Mouse (Mus musculus) limb, embryonic 10.5 days (tissue): ENCODE data around the gene Ush1c. TPM values are rescaled to one million over a fixed set of nuclear protein-coding genes. Genes with fewer than 3 reads are reported as not detected.
"Not testable (repeated sequence)": the region's sequence is repeated elsewhere in the genome, so short reads cannot be mapped to it uniquely, and the experiment has no call there.

Experiments
- DNase-seq: peaks from one replicate; pipeline ENCODE4 v3.0.0-alpha.2; 2017; ENCODE audit warnings: low spot score
- H3K27ac ChIP-seq: fragments of 300-500 bp; sonication (generic); 2 replicates; pipeline ENCODE4 v1.5.1; 2016; ENCODE audit warnings: mild to moderate bottlenecking
- H3K27me3 ChIP-seq: fragments of 300-500 bp; sonication (generic); 2 replicates; pipeline ENCODE4 v1.6.1; 2016; ENCODE audit warnings: low read depth, mild to moderate bottlenecking; ENCODE audit not compliant: poor library complexity, severe bottlenecking
- H3K36me3 ChIP-seq: fragments of 300-500 bp; sonication (generic); 2 replicates; pipeline ENCODE4 v1.6.1; 2016; ENCODE audit warnings: mild to moderate bottlenecking, moderate library complexity
- H3K4me1 ChIP-seq: fragments of 300-500 bp; sonication (generic); 2 replicates; pipeline ENCODE4 v1.6.1; 2016
- H3K4me3 ChIP-seq: fragments of 300-500 bp; sonication (generic); 2 replicates; pipeline ENCODE4 v1.5.1; 2016; ENCODE audit warnings: mild to moderate bottlenecking, moderate library complexity
- H3K9me3 ChIP-seq: fragments of 300-500 bp; sonication (generic); replicated peaks from 2 replicates; pipeline ENCODE4 v1.6.1; 2016; ENCODE audit warnings: mild to moderate bottlenecking
- WGBS: fragments of 180-500 bp; shearing (Covaris S2); methylation state at CpG from one replicate; pipeline ENCODE4 v1.1.7; 2016; 5-methylcytosine and 5-hydroxymethylcytosine counted together
- polyA plus RNA-seq: library from polyadenylated mRNA; unstranded; fragments of >200 nt; fragmentation: Nextera tagmentation; extraction: Ambion mirVana; gene quantifications from 2 replicates; pipeline ENCODE4 v1.2.1, GENCODE M21; 2016

Ush1c gene
- polyA plus RNA-seq, 1 experiment from 2014 or later = 5.9 TPM

DNA sequence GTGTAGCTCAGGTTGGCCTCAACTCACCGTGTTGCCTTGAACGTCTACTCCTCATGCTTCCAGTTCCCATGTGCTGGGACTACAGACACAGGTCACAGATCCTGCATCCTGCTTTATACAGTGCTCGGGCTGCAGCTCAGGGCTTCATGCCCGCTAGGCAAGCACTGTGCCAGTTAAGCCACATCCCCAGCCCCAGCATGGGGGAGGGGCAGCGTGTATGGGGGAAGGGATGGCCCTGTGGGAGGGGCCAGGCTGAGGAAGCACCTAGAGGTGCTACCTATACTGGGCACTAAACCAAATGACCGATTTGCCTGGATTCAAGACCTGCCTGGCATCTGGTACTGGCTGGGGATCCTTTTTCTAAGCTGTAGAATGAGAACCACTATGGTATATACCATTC lies 38.3 kb downstream of the Ush1c start:
- peaks cover 24% of the 10 kb centered on the region for H3K4me1 ChIP-seq
- H3K4me3 ChIP-seq = no peak overlapping the region
- no peak overlapping the region for H3K27ac ChIP-seq
- H3K27me3 ChIP-seq = no peaks in the 10 kb centered on the region
- H3K9me3 ChIP-seq = no peaks in the 10 kb centered on the region
- DNase-seq = no peak
- H3K36me3 ChIP-seq = no peaks in the 10 kb centered on the region
- 71% methylated on average over 6 of the region's 6 CpGs for WGBS

- Histone ChIP-seq H3K4me1 (no peaks in the 10 kb centered on the region), H3K36me3 (no peaks in the 10 kb centered on the region), H3K27ac (no peak overlapping the region), H3K27me3 (no peaks in the 10 kb centered on the region), H3K4me3 (no peak overlapping the region), H3K9me3 (no peaks in the 10 kb centered on the region)
- WGBS = 84% methylated on average over 5 of the region's 5 CpGs
- no peak for DNase-seq
These were observed 42.9 kb downstream of the Ush1c start for GRCm38 (mm10) chr7:46195356-46195755.

DNA sequence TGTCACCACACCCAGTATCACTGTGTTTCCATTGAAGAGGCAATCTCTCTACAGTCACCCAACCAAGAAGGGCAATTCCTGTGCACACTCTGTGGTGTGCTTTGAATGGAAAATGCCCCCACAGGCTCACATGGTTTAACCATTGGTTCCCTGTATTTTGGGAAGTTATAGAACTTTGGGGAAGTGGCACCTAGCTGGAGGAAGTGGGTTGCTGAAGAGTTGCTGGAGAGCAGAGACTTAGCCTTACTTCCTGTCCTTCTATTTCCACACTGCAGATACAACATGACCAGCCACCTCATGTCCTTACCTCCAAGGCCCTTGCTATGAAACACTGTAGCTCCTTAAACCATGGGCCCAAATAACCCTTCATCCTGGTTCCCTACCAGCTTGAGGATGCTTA lies 54.1 kb downstream of the Ush1c start:
- H3K27me3 ChIP-seq = peaks cover 40% of the 10 kb centered on the region
- no peak overlapping the region for H3K4me3 ChIP-seq
- H3K4me1 ChIP-seq = peaks cover 10% of the 10 kb centered on the region
- no peaks in the 10 kb centered on the region for H3K9me3 ChIP-seq
- H3K27ac ChIP-seq = no peak overlapping the region
- H3K36me3 ChIP-seq = no peaks in the 10 kb centered on the region
- no peak for DNase-seq

GRCm38 (mm10) chr7:46181590-46181989 lies 56.7 kb downstream of the Ush1c start:
- H3K27me3 ChIP-seq = peaks cover 64% of the 10 kb centered on the region

DNA sequence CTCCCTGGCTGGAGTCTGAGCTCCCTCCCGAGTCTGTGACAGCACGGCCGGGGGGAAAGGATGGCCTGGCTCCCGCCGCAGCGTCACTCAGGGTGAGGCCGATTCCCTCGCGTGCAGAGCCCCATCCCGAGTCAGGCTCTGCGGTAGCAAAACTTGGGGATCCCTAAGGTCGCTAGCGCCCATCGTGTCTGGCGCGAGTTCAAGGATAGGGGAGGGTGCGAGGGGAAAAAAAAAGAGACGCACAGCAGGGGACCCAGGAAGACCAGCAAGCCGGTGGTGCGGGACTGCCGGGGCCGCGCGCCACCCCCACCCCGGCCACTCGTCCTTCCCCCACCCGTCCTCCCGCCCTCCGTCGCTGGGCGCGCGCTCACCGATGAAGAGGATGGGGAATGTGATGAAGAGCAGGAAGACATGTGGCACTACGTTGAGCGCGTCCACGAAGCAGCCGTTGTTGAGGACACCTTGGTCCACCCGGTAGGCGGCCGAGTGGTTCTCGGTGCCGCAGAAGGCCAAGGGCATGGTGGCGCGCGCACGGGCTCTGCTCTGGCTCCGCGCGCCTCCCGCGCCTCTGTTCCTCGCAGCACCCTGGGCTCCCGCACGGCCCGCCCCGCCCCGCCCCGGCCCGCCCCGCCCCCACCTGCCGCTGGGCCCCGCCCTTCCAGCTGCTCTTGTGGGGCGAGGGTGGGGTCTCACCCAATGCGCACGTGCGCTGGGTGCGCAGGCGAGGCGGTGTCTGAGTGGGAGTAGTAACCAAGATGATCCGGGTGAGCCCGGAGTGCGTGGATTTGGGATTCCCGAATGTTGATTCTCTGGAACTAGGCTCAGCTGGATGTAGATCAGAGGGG lies 58.6 kb downstream of the Ush1c start, which contains the start of gene Abcc8:
Gene Abcc8, minus strand, starts transcription at position 603 of the 845 bp plus-strand sequence.
- peaks cover 72% of the 10 kb centered on the region for H3K27me3 ChIP-seq
- under 1% methylated on average over 75 of the region's 75 CpGs for WGBS
- peak; percentile 44 for DNase-seq

More at GRCm38 (mm10) chr7:46181590-46181989, 56.7 kb downstream of the Ush1c start:
- H3K9me3 ChIP-seq = no peaks in the 10 kb centered on the region
- H3K4me3 ChIP-seq = no peak overlapping the region
- H3K36me3 ChIP-seq = no peaks in the 10 kb centered on the region
- DNase-seq = peak; percentile 48
- peaks cover 13% of the 10 kb centered on the region for H3K4me1 ChIP-seq
- no peak overlapping the region for H3K27ac ChIP-seq
- 4% methylated on average over 3 of the region's 3 CpGs for WGBS

DNA sequence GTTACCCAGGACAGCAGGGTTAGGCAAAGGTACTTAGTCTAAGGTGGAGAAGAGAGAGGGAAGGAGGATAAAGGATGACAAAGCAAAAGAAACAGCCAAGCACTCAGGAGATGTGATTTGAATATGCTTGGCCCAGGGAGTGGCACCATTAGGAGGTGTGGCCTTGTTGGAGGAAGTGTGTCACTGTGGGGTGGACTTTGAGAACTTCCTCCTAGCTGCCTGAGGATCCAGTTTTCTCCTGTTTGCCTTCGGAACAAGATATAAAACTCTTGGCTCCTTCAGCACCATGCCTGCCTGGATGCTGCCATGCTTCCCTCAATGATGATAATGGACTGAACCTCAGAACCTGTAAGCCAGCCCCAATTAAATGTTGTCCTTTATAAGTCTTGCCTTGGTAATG lies 69.3 kb downstream of the Ush1c start:
- H3K27me3 ChIP-seq, H3K4me1 ChIP-seq, H3K36me3 ChIP-seq, H3K27ac ChIP-seq, H3K9me3 ChIP-seq, DNase-seq, H3K4me3 ChIP-seq: not testable (repeated sequence)
- WGBS = 88% methylated on average over 1 of the region's 1 CpGs

More for the DNA sequence above, 58.6 kb downstream of the Ush1c start, which contains the start of gene Abcc8:
- peak within 1 kb of the TSS; percentile 34 for H3K27ac ChIP-seq
- peaks cover 15% of the 10 kb centered on the region for H3K4me1 ChIP-seq
- H3K36me3 ChIP-seq = no peaks in the 10 kb centered on the region
- H3K4me3 ChIP-seq = peak within 1 kb of the TSS; percentile 54
- H3K9me3 ChIP-seq = no peaks in the 10 kb centered on the region

DNA sequence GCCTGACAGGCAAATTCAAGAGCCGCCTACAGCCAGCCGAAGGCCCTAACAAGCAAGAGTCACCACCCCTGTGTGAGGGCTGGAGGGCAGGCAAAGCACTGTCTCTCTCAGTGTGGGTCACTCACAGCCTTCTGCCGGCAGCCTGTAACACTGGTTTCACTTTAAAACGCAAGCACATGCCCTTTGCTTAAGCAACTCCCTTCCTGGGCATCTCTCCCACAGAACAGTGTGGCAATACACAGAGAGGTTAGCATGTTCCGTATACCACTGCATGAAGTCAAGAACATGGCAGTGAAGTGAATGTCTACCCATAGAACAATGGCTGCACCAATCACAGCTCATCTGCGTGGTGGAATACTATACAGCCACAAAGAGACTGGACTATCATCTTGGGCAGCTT lies 69.9 kb downstream of the Ush1c start:
- 91% methylated on average over 6 of the region's 6 CpGs for WGBS
- Histone ChIP-seq H3K9me3 (no peaks in the 10 kb centered on the region), H3K4me1 (no peaks in the 10 kb centered on the region), H3K27ac (no peak overlapping the region), H3K4me3 (no peak overlapping the region), H3K27me3 (no peaks in the 10 kb centered on the region), H3K36me3 (no peaks in the 10 kb centered on the region)
- no peak for DNase-seq

GRCm38 (mm10) chr7:46167901-46168300 lies 70.4 kb downstream of the Ush1c start:
- no peak for DNase-seq
- Histone ChIP-seq H3K4me1 (no peaks in the 10 kb centered on the region), H3K9me3 (no peaks in the 10 kb centered on the region), H3K27me3 (no peaks in the 10 kb centered on the region), H3K4me3 (no peak overlapping the region), H3K27ac (no peak overlapping the region), H3K36me3 (no peaks in the 10 kb centered on the region)
- 94% methylated on average over 7 of the region's 7 CpGs for WGBS

DNA sequence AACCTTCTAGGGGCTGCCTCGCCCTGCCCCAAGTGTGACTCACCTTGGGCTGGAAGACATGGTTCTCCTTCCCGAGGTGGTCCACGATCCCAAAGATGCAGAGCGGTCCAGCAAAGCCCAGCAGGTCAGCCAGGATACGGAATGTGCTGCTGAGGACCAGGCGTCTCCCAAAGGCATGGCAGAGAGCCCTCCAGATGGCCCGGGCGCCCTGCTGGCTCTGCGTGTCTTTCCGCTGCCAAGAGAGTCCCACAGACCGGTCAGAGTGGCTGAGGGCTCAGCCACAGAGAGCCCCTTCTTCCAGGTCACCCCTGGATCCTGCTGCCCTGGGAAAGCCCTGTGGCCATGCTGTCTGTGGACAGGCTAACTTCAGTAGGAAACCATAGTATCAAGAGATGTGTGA lies 72.4 kb downstream of the Ush1c start:
- Histone ChIP-seq H3K9me3 (no peaks in the 10 kb centered on the region), H3K27ac (no peak overlapping the region), H3K4me3 (no peak overlapping the region), H3K36me3 (no peaks in the 10 kb centered on the region), H3K4me1 (no peaks in the 10 kb centered on the region), H3K27me3 (no peaks in the 10 kb centered on the region)
- WGBS = 95% methylated on average over 11 of the region's 11 CpGs
- no peak for DNase-seq

GRCm38 (mm10) chr7:46162731-46163130 lies 75.6 kb downstream of the Ush1c start:
- 82% methylated on average over 5 of the region's 5 CpGs for WGBS
- Histone ChIP-seq H3K9me3 (no peaks in the 10 kb centered on the region), H3K4me1 (no peaks in the 10 kb centered on the region), H3K27ac (no peak overlapping the region), H3K27me3 (no peaks in the 10 kb centered on the region), H3K36me3 (no peaks in the 10 kb centered on the region), H3K4me3 (no peak overlapping the region)
- no peak for DNase-seq

GRCm38 (mm10) chr7:46162132-46162727 lies 76.1 kb downstream of the Ush1c start:
- Histone ChIP-seq H3K27me3 (no peaks in the 10 kb centered on the region), H3K4me3 (no peak overlapping the region), H3K9me3 (no peaks in the 10 kb centered on the region), H3K4me1 (no peaks in the 10 kb centered on the region), H3K36me3 (no peaks in the 10 kb centered on the region), H3K27ac (no peak overlapping the region)
- 78% methylated on average over 11 of the region's 11 CpGs for WGBS
- no peak for DNase-seq

- Histone ChIP-seq H3K4me3 (no peak overlapping the region), H3K36me3 (no peaks in the 10 kb centered on the region), H3K27ac (no peak overlapping the region), H3K4me1 (no peaks in the 10 kb centered on the region), H3K9me3 (no peaks in the 10 kb centered on the region), H3K27me3 (no peaks in the 10 kb centered on the region)
- WGBS = 66% methylated on average over 3 of the region's 3 CpGs
- DNase-seq = no peak
These were observed 76.7 kb downstream of the Ush1c start for GRCm38 (mm10) chr7:46161615-46162014.

- 85% methylated on average over 7 of the region's 7 CpGs for WGBS
- H3K4me1 ChIP-seq = peaks cover 10% of the 10 kb centered on the region
- H3K36me3 ChIP-seq = no peaks in the 10 kb centered on the region
- H3K27ac ChIP-seq = no peak overlapping the region
- no peaks in the 10 kb centered on the region for H3K27me3 ChIP-seq
- no peak for DNase-seq
- no peak overlapping the region for H3K4me3 ChIP-seq
- no peaks in the 10 kb centered on the region for H3K9me3 ChIP-seq
These were observed 80.6 kb downstream of the Ush1c start for GRCm38 (mm10) chr7:46157746-46158145.
